Mouse (Mus musculus): ENCODE results near the gene Cwc27. TPM values are rescaled to one million over a fixed set of nuclear protein-coding genes. Genes with fewer than 3 reads are reported as not detected.
A peak's percentile ranks its signal among the peaks of the same experiment; 100 is the strongest.

Cwc27 gene
- polyA plus RNA-seq, 1 experiment from 2014 or later: 24.2 TPM

- Histone ChIP-seq H3K9me3 (ENCODE audit: control insufficient read depth, low read length) (no peaks in the 10 kb centered on the region), H3K27me3 (replicated peaks; ENCODE audit: control insufficient read depth, insufficient read depth, low read length) (no peaks in the 10 kb centered on the region), H3K36me3 (ENCODE audit: control insufficient read depth, insufficient read depth, low read length) (peaks cover 15% of the 10 kb centered on the region), H3K27ac (ENCODE audit: low read depth, low read length) (no peak overlapping the region), H3K4me2 (ENCODE audit: low read length) (no peak overlapping the region), H3K4me1 (ENCODE audit: control insufficient read depth, insufficient read depth, low read depth, low read length) (no peaks in the 10 kb centered on the region), H3K9ac (ENCODE audit: low read depth, low read length) (no peak overlapping the region), H3K4me3 (ENCODE audit: low read length) (no peak overlapping the region)
- WGBS: 94% methylated on average over 2 of the region's 2 CpGs
- no peak for ATAC-seq
Measured at GRCm38 (mm10) chr13:104825470-104825869, 8.5 kb upstream of the Cwc27 start.

- Histone ChIP-seq H3K27ac (ENCODE audit: low read depth, low read length) (0 out of 2 replicates have a peak overlapping the region, but pooled peaks have one; percentile 39), H3K9me3 (ENCODE audit: control insufficient read depth, low read length) (no peaks in the 10 kb centered on the region), H3K9ac (ENCODE audit: low read depth, low read length) (no peak overlapping the region), H3K4me1 (ENCODE audit: control insufficient read depth, insufficient read depth, low read depth, low read length) (peaks cover 9% of the 10 kb centered on the region; the same call in 1 of the 2 replicates), H3K4me2 (ENCODE audit: low read length) (peak overlapping the region; percentile 29; the same call in 1 of the 2 replicates), H3K36me3 (ENCODE audit: control insufficient read depth, insufficient read depth, low read length) (peaks cover 4% of the 10 kb centered on the region; the same call in 1 of the 2 replicates), H3K4me3 (ENCODE audit: low read length) (no peak overlapping the region), H3K27me3 (replicated peaks; ENCODE audit: control insufficient read depth, insufficient read depth, low read length) (no peaks in the 10 kb centered on the region)
- peak; percentile 81 for ATAC-seq
- 20% methylated on average over 8 of the region's 8 CpGs for whole genome bisulfite sequencing
Measured at GRCm38 (mm10) chr13:104822411-104822838, 5.5 kb upstream of the Cwc27 start.

GRCm38 (mm10) chr13:104821908-104822307 lies 5.0 kb upstream of the Cwc27 start:
- H3K27me3 ChIP-seq (replicated peaks; ENCODE audit: control insufficient read depth, insufficient read depth, low read length): no peaks in the 10 kb centered on the region
- H3K36me3 ChIP-seq (ENCODE audit: control insufficient read depth, insufficient read depth, low read length): peaks cover under 1% of the 10 kb centered on the region; the same call in 1 of the 2 replicates
- no peak overlapping the region; the same call in 1 of the 2 replicates for H3K4me2 ChIP-seq (ENCODE audit: low read length)
- peaks cover 9% of the 10 kb centered on the region; the same call in 1 of the 2 replicates for H3K4me1 ChIP-seq (ENCODE audit: control insufficient read depth, insufficient read depth, low read depth, low read length)
- no peak overlapping the region for H3K4me3 ChIP-seq (ENCODE audit: low read length)
- H3K27ac ChIP-seq (ENCODE audit: low read depth, low read length): no peak overlapping the region
- WGBS: 95% methylated on average over 1 of the region's 1 CpGs
- ATAC-seq: no peak
- H3K9ac ChIP-seq (ENCODE audit: low read depth, low read length): no peak overlapping the region
- no peaks in the 10 kb centered on the region for H3K9me3 ChIP-seq (ENCODE audit: control insufficient read depth, low read length)

- Histone ChIP-seq H3K4me2 (ENCODE audit: low read length) (no peak overlapping the region), H3K4me1 (ENCODE audit: control insufficient read depth, insufficient read depth, low read depth, low read length) (peaks cover 9% of the 10 kb centered on the region), H3K27ac (ENCODE audit: low read depth, low read length) (no peak overlapping the region), H3K27me3 (replicated peaks; ENCODE audit: control insufficient read depth, insufficient read depth, low read length) (no peaks in the 10 kb centered on the region), H3K36me3 (ENCODE audit: control insufficient read depth, insufficient read depth, low read length) (no peaks in the 10 kb centered on the region), H3K9me3 (ENCODE audit: control insufficient read depth, low read length) (no peaks in the 10 kb centered on the region), H3K4me3 (ENCODE audit: low read length) (no peak overlapping the region), H3K9ac (ENCODE audit: low read depth, low read length) (no peak overlapping the region)
- no peak for ATAC-seq
Measured at GRCm38 (mm10) chr13:104821192-104821591, 4.2 kb upstream of the Cwc27 start.

GRCm38 (mm10) chr13:104817696-104818095 lies 754 bp upstream of the Cwc27 start:
- H3K4me1 ChIP-seq (ENCODE audit: control insufficient read depth, insufficient read depth, low read depth, low read length): peaks cover 16% of the 10 kb centered on the region
- peak overlapping the region; percentile 74 for H3K4me3 ChIP-seq (ENCODE audit: low read length)
- WGBS: 56% methylated on average over 12 of the region's 12 CpGs
- H3K36me3 ChIP-seq (ENCODE audit: control insufficient read depth, insufficient read depth, low read length): no peaks in the 10 kb centered on the region
- H3K4me2 ChIP-seq (ENCODE audit: low read length): peak overlapping the region; percentile 54
- H3K9ac ChIP-seq (ENCODE audit: low read depth, low read length): peak overlapping the region; percentile 89
- no peaks in the 10 kb centered on the region for H3K27me3 ChIP-seq (replicated peaks; ENCODE audit: control insufficient read depth, insufficient read depth, low read length)
- no peak overlapping the region for H3K27ac ChIP-seq (ENCODE audit: low read depth, low read length)
- ATAC-seq: no peak
- H3K9me3 ChIP-seq (ENCODE audit: control insufficient read depth, low read length): no peaks in the 10 kb centered on the region

GRCm38 (mm10) chr13:104816270-104816634 lies 690 bp downstream of the Cwc27 start:
- H3K36me3 ChIP-seq (ENCODE audit: control insufficient read depth, insufficient read depth, low read length): no peaks in the 10 kb centered on the region
- no peaks in the 10 kb centered on the region for H3K9me3 ChIP-seq (ENCODE audit: control insufficient read depth, low read length)
- peaks cover 16% of the 10 kb centered on the region for H3K4me1 ChIP-seq (ENCODE audit: control insufficient read depth, insufficient read depth, low read depth, low read length)
- H3K27ac ChIP-seq (ENCODE audit: low read depth, low read length): peak overlapping the region; percentile 84
- ATAC-seq: no peak; the same call in 1 of the 2 replicates
- peak overlapping the region; percentile 89 for H3K9ac ChIP-seq (ENCODE audit: low read depth, low read length)
- H3K4me2 ChIP-seq (ENCODE audit: low read length): peak overlapping the region; percentile 54
- WGBS: 9% methylated on average over 8 of the region's 8 CpGs
- H3K4me3 ChIP-seq (ENCODE audit: low read length): peak overlapping the region; percentile 74
- H3K27me3 ChIP-seq (replicated peaks; ENCODE audit: control insufficient read depth, insufficient read depth, low read length): no peaks in the 10 kb centered on the region

- WGBS: 58% methylated on average over 3 of the region's 3 CpGs
- Histone ChIP-seq H3K4me2 (ENCODE audit: low read length) (no peak overlapping the region), H3K9me3 (ENCODE audit: control insufficient read depth, low read length) (no peaks in the 10 kb centered on the region), H3K4me3 (ENCODE audit: low read length) (no peak overlapping the region), H3K4me1 (ENCODE audit: control insufficient read depth, insufficient read depth, low read depth, low read length) (no peaks in the 10 kb centered on the region), H3K27me3 (replicated peaks; ENCODE audit: control insufficient read depth, insufficient read depth, low read length) (no peaks in the 10 kb centered on the region), H3K36me3 (ENCODE audit: control insufficient read depth, insufficient read depth, low read length) (peaks cover 4% of the 10 kb centered on the region), H3K27ac (ENCODE audit: low read depth, low read length) (no peak overlapping the region), H3K9ac (ENCODE audit: low read depth, low read length) (no peak overlapping the region)
- ATAC-seq: no peak
Measured at GRCm38 (mm10) chr13:104805681-104806080, 11.3 kb downstream of the Cwc27 start.

GRCm38 (mm10) chr13:104799566-104800182 lies 17.3 kb downstream of the Cwc27 start:
- H3K27me3 ChIP-seq (replicated peaks; ENCODE audit: control insufficient read depth, insufficient read depth, low read length): no peaks in the 10 kb centered on the region
- no peak overlapping the region for H3K27ac ChIP-seq (ENCODE audit: low read depth, low read length)
- H3K4me1 ChIP-seq (ENCODE audit: control insufficient read depth, insufficient read depth, low read depth, low read length): no peaks in the 10 kb centered on the region
- no peak overlapping the region for H3K9ac ChIP-seq (ENCODE audit: low read depth, low read length)
- 88% methylated on average over 7 of the region's 7 CpGs for WGBS
- no peak overlapping the region for H3K4me2 ChIP-seq (ENCODE audit: low read length)
- no peak for ATAC-seq
- H3K36me3 ChIP-seq (ENCODE audit: control insufficient read depth, insufficient read depth, low read length): peaks cover 6% of the 10 kb centered on the region
- H3K4me3 ChIP-seq (ENCODE audit: low read length): no peak overlapping the region
- H3K9me3 ChIP-seq (ENCODE audit: control insufficient read depth, low read length): no peaks in the 10 kb centered on the region

- no peak for ATAC-seq
- no peak overlapping the region for H3K27ac ChIP-seq (ENCODE audit: low read depth, low read length)
- H3K9ac ChIP-seq (ENCODE audit: low read depth, low read length): no peak overlapping the region
- H3K36me3 ChIP-seq (ENCODE audit: control insufficient read depth, insufficient read depth, low read length): peaks cover 6% of the 10 kb centered on the region
- H3K27me3 ChIP-seq (replicated peaks; ENCODE audit: control insufficient read depth, insufficient read depth, low read length): no peaks in the 10 kb centered on the region
- H3K9me3 ChIP-seq (ENCODE audit: control insufficient read depth, low read length): no peaks in the 10 kb centered on the region
- no peak overlapping the region for H3K4me3 ChIP-seq (ENCODE audit: low read length)
- WGBS: 96% methylated on average over 8 of the region's 8 CpGs
- no peak overlapping the region for H3K4me2 ChIP-seq (ENCODE audit: low read length)
- H3K4me1 ChIP-seq (ENCODE audit: control insufficient read depth, insufficient read depth, low read depth, low read length): no peaks in the 10 kb centered on the region
Measured at GRCm38 (mm10) chr13:104799067-104799466, 17.9 kb downstream of the Cwc27 start.

All from hindbrain, embryonic 16.5 days (tissue).